Mouse (Mus musculus): ENCODE measurements around the gene Ptprd. TPM values are rescaled to one million over a fixed set of nuclear protein-coding genes. Genes with fewer than 3 reads are reported as not detected.

Ptprd gene
- polyA plus RNA-seq, 1 experiment from 2014 or later: 15.5 TPM

GRCm38 (mm10) chr4:76881610-76882009 lies 1330.2 kb downstream of the Ptprd start:
- Histone ChIP-seq H3K4me3 (no peak overlapping the region), H3K9me3 (no peaks in the 10 kb centered on the region), H3K27me3 (ENCODE audit: insufficient read depth, poor library complexity, severe bottlenecking) (no peaks in the 10 kb centered on the region), H3K36me3 (no peaks in the 10 kb centered on the region), H3K4me1 (replicated peaks) (no peaks in the 10 kb centered on the region), H3K27ac (no peak overlapping the region)
- 71% methylated on average over 3 of the region's 3 CpGs for WGBS
- no peak for DNase-seq (ENCODE audit: low spot score)

GRCm38 (mm10) chr4:76870971-76871370 lies 1340.8 kb downstream of the Ptprd start:
- no peak for DNase-seq (ENCODE audit: low spot score)
- WGBS: 93% methylated on average over 1 of the region's 1 CpGs
- H3K36me3 ChIP-seq: no peaks in the 10 kb centered on the region
- H3K27me3 ChIP-seq (ENCODE audit: insufficient read depth, poor library complexity, severe bottlenecking): no peaks in the 10 kb centered on the region
- no peaks in the 10 kb centered on the region for H3K4me1 ChIP-seq (replicated peaks)
- no peaks in the 10 kb centered on the region for H3K9me3 ChIP-seq
- no peak overlapping the region for H3K4me3 ChIP-seq
- no peak overlapping the region for H3K27ac ChIP-seq

- DNase-seq (ENCODE audit: low spot score): no peak
- H3K4me1 ChIP-seq (replicated peaks): no peaks in the 10 kb centered on the region
- no peaks in the 10 kb centered on the region for H3K27me3 ChIP-seq (ENCODE audit: insufficient read depth, poor library complexity, severe bottlenecking)
- no peaks in the 10 kb centered on the region for H3K36me3 ChIP-seq
- no peak overlapping the region for H3K4me3 ChIP-seq
- 82% methylated on average over 3 of the region's 3 CpGs for WGBS
- H3K9me3 ChIP-seq: no peaks in the 10 kb centered on the region
- H3K27ac ChIP-seq: no peak overlapping the region
Measured at GRCm38 (mm10) chr4:76865585-76865984, 1346.2 kb downstream of the Ptprd start.

- no peaks in the 10 kb centered on the region for H3K4me1 ChIP-seq (replicated peaks)
- no peaks in the 10 kb centered on the region for H3K36me3 ChIP-seq
- no peaks in the 10 kb centered on the region for H3K27me3 ChIP-seq (ENCODE audit: insufficient read depth, poor library complexity, severe bottlenecking)
- WGBS: 89% methylated on average over 7 of the region's 7 CpGs
- no peaks in the 10 kb centered on the region for H3K9me3 ChIP-seq
- H3K4me3 ChIP-seq: no peak overlapping the region
- H3K27ac ChIP-seq: no peak overlapping the region
- no peak for DNase-seq (ENCODE audit: low spot score)
Measured at GRCm38 (mm10) chr4:76846265-76846664, 1365.5 kb downstream of the Ptprd start.

GRCm38 (mm10) chr4:76839016-76839415 lies 1372.7 kb downstream of the Ptprd start:
- H3K27ac ChIP-seq: no peak overlapping the region
- no peaks in the 10 kb centered on the region for H3K9me3 ChIP-seq
- WGBS: 88% methylated on average over 1 of the region's 1 CpGs

GRCm38 (mm10) chr4:76812138-76812537 lies 1399.6 kb downstream of the Ptprd start:
- Histone ChIP-seq H3K36me3 (no peaks in the 10 kb centered on the region), H3K27ac (no peak overlapping the region), H3K4me1 (replicated peaks) (no peaks in the 10 kb centered on the region), H3K27me3 (ENCODE audit: insufficient read depth, poor library complexity, severe bottlenecking) (no peaks in the 10 kb centered on the region), H3K4me3 (no peak overlapping the region), H3K9me3 (no peaks in the 10 kb centered on the region)
- 83% methylated on average over 2 of the region's 2 CpGs for WGBS
- no peak for DNase-seq (ENCODE audit: low spot score)

More at GRCm38 (mm10) chr4:76839016-76839415, 1372.7 kb downstream of the Ptprd start:
- Histone ChIP-seq H3K27me3 (ENCODE audit: insufficient read depth, poor library complexity, severe bottlenecking) (no peaks in the 10 kb centered on the region), H3K4me3 (no peak overlapping the region), H3K36me3 (no peaks in the 10 kb centered on the region), H3K4me1 (replicated peaks) (no peaks in the 10 kb centered on the region)
- no peak for DNase-seq (ENCODE audit: low spot score)

GRCm38 (mm10) chr4:76802708-76803107 lies 1409.1 kb downstream of the Ptprd start:
- peaks cover 11% of the 10 kb centered on the region for H3K4me1 ChIP-seq (replicated peaks)
- no peak overlapping the region for H3K27ac ChIP-seq
- H3K4me3 ChIP-seq: no peak overlapping the region
- H3K27me3 ChIP-seq (ENCODE audit: insufficient read depth, poor library complexity, severe bottlenecking): no peaks in the 10 kb centered on the region
- H3K9me3 ChIP-seq: no peaks in the 10 kb centered on the region
- no peaks in the 10 kb centered on the region for H3K36me3 ChIP-seq
- 95% methylated on average over 4 of the region's 4 CpGs for WGBS
- no peak for DNase-seq (ENCODE audit: low spot score)

GRCm38 (mm10) chr4:76798010-76799007 lies 1413.5 kb downstream of the Ptprd start:
- no peak overlapping the region for H3K27ac ChIP-seq
- H3K27me3 ChIP-seq (ENCODE audit: insufficient read depth, poor library complexity, severe bottlenecking): no peaks in the 10 kb centered on the region
- DNase-seq (ENCODE audit: low spot score): peak; percentile 33
- 33% methylated on average over 9 of the region's 9 CpGs for WGBS
- no peak overlapping the region for H3K4me3 ChIP-seq
- H3K9me3 ChIP-seq: no peaks in the 10 kb centered on the region
- H3K4me1 ChIP-seq (replicated peaks): peaks cover 14% of the 10 kb centered on the region
- H3K36me3 ChIP-seq: no peaks in the 10 kb centered on the region

- H3K4me3 ChIP-seq: no peak overlapping the region
- no peaks in the 10 kb centered on the region for H3K27me3 ChIP-seq (ENCODE audit: insufficient read depth, poor library complexity, severe bottlenecking)
- no peaks in the 10 kb centered on the region for H3K9me3 ChIP-seq
- no peaks in the 10 kb centered on the region for H3K4me1 ChIP-seq (replicated peaks)
- no peak overlapping the region for H3K27ac ChIP-seq
- no peaks in the 10 kb centered on the region for H3K36me3 ChIP-seq
- 84% methylated on average over 2 of the region's 2 CpGs for WGBS
- no peak for DNase-seq (ENCODE audit: low spot score)
Measured at GRCm38 (mm10) chr4:76785389-76785788, 1426.4 kb downstream of the Ptprd start.

- Histone ChIP-seq H3K27ac (no peak overlapping the region), H3K36me3 (no peaks in the 10 kb centered on the region), H3K4me1 (replicated peaks) (no peaks in the 10 kb centered on the region), H3K9me3 (no peaks in the 10 kb centered on the region), H3K4me3 (no peak overlapping the region), H3K27me3 (ENCODE audit: insufficient read depth, poor library complexity, severe bottlenecking) (no peaks in the 10 kb centered on the region)
- WGBS: 86% methylated on average over 4 of the region's 4 CpGs
- DNase-seq (ENCODE audit: low spot score): no peak
Measured at GRCm38 (mm10) chr4:76779558-76780124, 1432.1 kb downstream of the Ptprd start.

GRCm38 (mm10) chr4:76766918-76767317 lies 1444.8 kb downstream of the Ptprd start:
- Histone ChIP-seq H3K36me3 (no peaks in the 10 kb centered on the region), H3K27me3 (ENCODE audit: insufficient read depth, poor library complexity, severe bottlenecking) (no peaks in the 10 kb centered on the region), H3K9me3 (no peaks in the 10 kb centered on the region), H3K4me3 (no peak overlapping the region), H3K4me1 (replicated peaks) (no peaks in the 10 kb centered on the region), H3K27ac (no peak overlapping the region)
- 86% methylated on average over 3 of the region's 3 CpGs for WGBS
- peak; percentile 2 for DNase-seq (ENCODE audit: low spot score)

GRCm38 (mm10) chr4:76766429-76766828 lies 1445.3 kb downstream of the Ptprd start:
- Histone ChIP-seq H3K4me1 (replicated peaks) (no peaks in the 10 kb centered on the region), H3K9me3 (no peaks in the 10 kb centered on the region), H3K36me3 (no peaks in the 10 kb centered on the region), H3K27ac (no peak overlapping the region), H3K4me3 (no peak overlapping the region), H3K27me3 (ENCODE audit: insufficient read depth, poor library complexity, severe bottlenecking) (no peaks in the 10 kb centered on the region)
- 83% methylated on average over 2 of the region's 2 CpGs for WGBS
- DNase-seq (ENCODE audit: low spot score): no peak

GRCm38 (mm10) chr4:76750709-76751108 lies 1461.1 kb downstream of the Ptprd start:
- H3K27me3 ChIP-seq (ENCODE audit: insufficient read depth, poor library complexity, severe bottlenecking): no peaks in the 10 kb centered on the region
- H3K4me3 ChIP-seq: no peak overlapping the region
- H3K27ac ChIP-seq: no peak overlapping the region
- no peaks in the 10 kb centered on the region for H3K9me3 ChIP-seq
- H3K4me1 ChIP-seq (replicated peaks): no peaks in the 10 kb centered on the region
- DNase-seq (ENCODE audit: low spot score): no peak
- 73% methylated on average over 2 of the region's 2 CpGs for WGBS
- no peaks in the 10 kb centered on the region for H3K36me3 ChIP-seq

Measured in hindbrain, embryonic 10.5 days (tissue).